Mouse (Mus musculus) 416B (cell line): ENCODE results near the gene Klhl22.

Source experiments
- DNase-seq: peaks from one replicate; pipeline ENCODE4 v3.0.0; 2011; ENCODE audit warnings: low read depth

Gene Klhl22

GRCm38 (mm10) chr16:17833681-17834399 lies 74.4 kb downstream of the Klhl22 start:
- DNase-seq: no peak

- DNase-seq: no peak
Measured at GRCm38 (mm10) chr16:17834543-17834942, 75.1 kb downstream of the Klhl22 start.

GRCm38 (mm10) chr16:17835481-17835880 lies 76.1 kb downstream of the Klhl22 start:
- DNase-seq: no peak

- no peak for DNase-seq
Measured at GRCm38 (mm10) chr16:17838051-17838450, 78.6 kb downstream of the Klhl22 start, which contains the start of gene Car15. Car15 (minus strand) TSS chr16:17838364.

- DNase-seq: no peak
Measured at GRCm38 (mm10) chr16:17839976-17840375, 80.6 kb downstream of the Klhl22 start.

GRCm38 (mm10) chr16:17842437-17842836 lies 83.0 kb downstream of the Klhl22 start:
- no peak for DNase-seq
